Mouse (Mus musculus): ENCODE data around the gene Aldh1a7. TPM values are rescaled to one million over a fixed set of nuclear protein-coding genes. Genes with fewer than 3 reads are reported as not detected.

The Aldh1a7 gene
- total RNA-seq, 2 experiments from 2014 or later, result 4.8 to 6.7 TPM

DNA sequence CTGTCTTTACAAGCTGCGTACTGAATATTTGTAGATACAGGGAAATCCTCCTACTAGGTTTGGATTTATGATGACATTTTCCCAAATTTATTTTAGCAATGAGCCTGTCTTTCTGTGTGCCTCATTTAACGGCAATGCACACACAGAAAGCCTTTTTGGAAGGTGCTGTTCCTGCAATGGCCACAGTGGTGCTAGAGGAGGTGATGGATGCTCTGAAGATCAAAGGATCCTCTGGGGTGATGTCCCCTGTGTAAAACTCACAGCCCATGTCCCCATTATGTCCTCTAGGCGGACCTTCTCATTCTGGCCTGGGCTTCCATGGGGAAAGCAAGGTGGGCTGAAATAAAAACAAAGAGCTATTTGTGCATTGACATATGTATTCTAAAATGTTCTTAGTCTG is 83.0 kb downstream of the Aldh1a7 start:
- ATAC-seq (replicated peaks; ENCODE audit: poor library complexity), result 0 out of 2 replicates have a peak, but pooled peaks have one; percentile 34

Other genes starting within 250 kb of the Aldh1a7 start
- gene Aldh1a1, start 234.8 kb downstream of the Aldh1a7 start, total RNA-seq (2015), result 3.5 and 6.3 TPM in 2 replicates
- 11.1 and 17.7 TPM in 2 replicates for gene Aldh1a1, start 234.8 kb downstream of the Aldh1a7 start, total RNA-seq (2017)
- gene Tmc1, start 226.6 kb upstream of the Aldh1a7 start, total RNA-seq (2015), result not detected in 2 replicates
- gene Tmc1, start 226.6 kb upstream of the Aldh1a7 start, total RNA-seq (2017), result 0.14 TPM in 1 of 2 replicates, not detected in the other